Mouse (Mus musculus) heart, embryonic 11.5 days (tissue): ENCODE data around the gene Xxylt1. TPM values are rescaled to one million over a fixed set of nuclear protein-coding genes. Genes with fewer than 3 reads are reported as not detected.

Experiments
- ATAC-seq: fragments of 200-750 bp; cut with Nextera tagmentation; replicated peaks from 2 replicates; pipeline ENCODE4 v1.8.0; 2017; ENCODE audit warnings: moderate library complexity; ENCODE audit not compliant: insufficient number of reproducible peaks, low FRiP score, low TSS enrichment
- H3K27ac ChIP-seq: fragments of 300-500 bp; sonication (generic); 2 replicates; pipeline ENCODE4 v1.5.1; 2014; ENCODE audit warnings: mild to moderate bottlenecking, low read depth, low read length
- H3K27me3 ChIP-seq: fragments of 300-500 bp; sonication (generic); 2 replicates; pipeline ENCODE4 v1.6.1; 2014; ENCODE audit warnings: mild to moderate bottlenecking, low read length, mixed read lengths; ENCODE audit not compliant: control insufficient read depth, insufficient read depth
- H3K36me3 ChIP-seq: fragments of 300-500 bp; sonication (generic); 2 replicates; pipeline ENCODE4 v1.6.1; 2014; ENCODE audit warnings: mild to moderate bottlenecking, low read length, moderate library complexity, mixed read lengths; ENCODE audit not compliant: control insufficient read depth, insufficient read depth
- H3K4me1 ChIP-seq: fragments of 300-500 bp; sonication (generic); 2 replicates; pipeline ENCODE4 v1.6.1; 2014; ENCODE audit warnings: low read length; ENCODE audit not compliant: control insufficient read depth, insufficient read depth
- H3K4me2 ChIP-seq: fragments of 300-500 bp; sonication (generic); 2 replicates; pipeline ENCODE4 v1.6.1; 2014; ENCODE audit warnings: mild to moderate bottlenecking, moderate library complexity
- H3K4me3 ChIP-seq: fragments of 300-500 bp; sonication (generic); 2 replicates; pipeline ENCODE4 v1.5.1; 2014; ENCODE audit warnings: low read depth, low read length
- H3K9ac ChIP-seq: fragments of 300-500 bp; sonication (generic); 2 replicates; pipeline ENCODE4 v1.6.1; 2014; ENCODE audit warnings: mild to moderate bottlenecking, low read depth, low read length, moderate library complexity
- H3K9me3 ChIP-seq: fragments of 300-500 bp; sonication (generic); replicated peaks from 2 replicates; pipeline ENCODE4 v1.6.1; 2016; ENCODE audit warnings: low read length; ENCODE audit not compliant: control insufficient read depth
- WGBS: fragments of 180-500 bp; shearing (Covaris S2); extraction: QIAGEN DNeasy Blood & Tissue Kit; methylation state at CpG from one replicate; pipeline ENCODE4 v1.1.7; 2014; ENCODE audit not compliant: insufficient replicate concordance; 5-methylcytosine and 5-hydroxymethylcytosine counted together
- polyA plus RNA-seq: library from polyadenylated mRNA; unstranded; fragments of >200 nt; fragmentation: Nextera tagmentation; extraction: Ambion mirVana; gene quantifications from 2 replicates; pipeline ENCODE4 v1.2.1, GENCODE M21; 2014

The Xxylt1 gene
- polyA plus RNA-seq, 1 experiment from 2014 or later: 10.3 TPM

DNA sequence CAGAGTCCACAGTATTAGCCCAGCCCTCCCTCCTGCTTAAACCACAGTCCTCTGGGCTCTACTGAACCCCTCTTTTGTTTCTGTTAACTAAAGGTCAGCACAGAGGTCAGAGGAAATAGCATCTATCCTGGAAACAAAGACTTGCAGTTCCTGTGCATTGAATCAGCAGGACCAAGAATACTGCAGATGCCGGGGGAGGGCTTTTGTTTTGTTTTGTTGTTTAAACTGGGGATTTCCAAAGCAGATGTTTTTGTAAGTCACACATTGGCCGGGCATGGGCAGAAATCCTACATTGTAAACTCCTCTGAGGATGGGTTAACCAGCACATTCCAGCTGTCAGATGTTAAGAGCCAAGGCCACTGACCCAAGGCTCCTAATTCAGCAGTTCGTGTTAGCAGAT lies 141.3 kb downstream of the Xxylt1 start:
- 28% methylated on average over 3 of the region's 3 CpGs for WGBS
- Histone ChIP-seq H3K9me3 (no peaks in the 10 kb centered on the region), H3K4me2 (no peak overlapping the region), H3K4me3 (no peak overlapping the region), H3K27ac (no peak overlapping the region), H3K9ac (no peak overlapping the region), H3K36me3 (no peaks in the 10 kb centered on the region), H3K4me1 (no peaks in the 10 kb centered on the region), H3K27me3 (no peaks in the 10 kb centered on the region)
- no peak for ATAC-seq

- ATAC-seq: no peak
- H3K27me3 ChIP-seq: no peaks in the 10 kb centered on the region
- H3K4me3 ChIP-seq: no peak overlapping the region
- H3K4me1 ChIP-seq: no peaks in the 10 kb centered on the region
- no peak overlapping the region for H3K27ac ChIP-seq
- no peak overlapping the region for H3K9ac ChIP-seq
- WGBS: 85% methylated on average over 8 of the region's 8 CpGs
- no peaks in the 10 kb centered on the region for H3K36me3 ChIP-seq
- no peaks in the 10 kb centered on the region for H3K9me3 ChIP-seq
- H3K4me2 ChIP-seq: no peak overlapping the region
Observed at GRCm38 (mm10) chr16:30939210-30939609, 142.0 kb downstream of the Xxylt1 start.

GRCm38 (mm10) chr16:30938664-30939063 lies 142.6 kb downstream of the Xxylt1 start:
- H3K9ac ChIP-seq: no peak overlapping the region
- H3K4me2 ChIP-seq: no peak overlapping the region
- no peaks in the 10 kb centered on the region for H3K4me1 ChIP-seq
- H3K9me3 ChIP-seq: no peaks in the 10 kb centered on the region
- no peak overlapping the region for H3K4me3 ChIP-seq
- WGBS: 84% methylated on average over 3 of the region's 3 CpGs
- no peaks in the 10 kb centered on the region for H3K36me3 ChIP-seq
- no peak overlapping the region for H3K27ac ChIP-seq
- ATAC-seq: no peak
- no peaks in the 10 kb centered on the region for H3K27me3 ChIP-seq

DNA sequence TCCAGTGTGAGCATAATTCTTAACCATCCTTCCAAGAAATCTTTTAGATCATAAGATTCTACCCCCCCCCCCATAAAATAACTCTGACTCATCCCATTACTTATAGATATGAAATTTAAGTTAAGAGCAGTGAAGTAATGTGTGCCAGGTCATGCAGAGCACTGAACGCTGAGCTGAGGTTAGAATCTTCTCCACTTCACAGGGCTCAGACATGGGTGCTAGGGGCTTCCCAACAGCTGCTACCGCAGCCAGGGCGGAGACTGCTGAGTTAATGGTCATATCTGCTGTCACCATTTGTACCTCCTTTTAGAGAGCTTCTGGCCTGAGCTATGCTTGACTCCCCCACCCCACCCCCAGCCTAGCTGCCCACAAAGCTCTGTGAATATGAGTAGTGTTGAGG lies 143.6 kb downstream of the Xxylt1 start:
- Histone ChIP-seq H3K36me3 (no peaks in the 10 kb centered on the region), H3K4me3 (no peak overlapping the region), H3K9me3 (no peaks in the 10 kb centered on the region), H3K27ac (no peak overlapping the region), H3K9ac (no peak overlapping the region), H3K27me3 (no peaks in the 10 kb centered on the region), H3K4me2 (no peak overlapping the region), H3K4me1 (no peaks in the 10 kb centered on the region)
- ATAC-seq: no peak
- WGBS: 86% methylated on average over 3 of the region's 3 CpGs

DNA sequence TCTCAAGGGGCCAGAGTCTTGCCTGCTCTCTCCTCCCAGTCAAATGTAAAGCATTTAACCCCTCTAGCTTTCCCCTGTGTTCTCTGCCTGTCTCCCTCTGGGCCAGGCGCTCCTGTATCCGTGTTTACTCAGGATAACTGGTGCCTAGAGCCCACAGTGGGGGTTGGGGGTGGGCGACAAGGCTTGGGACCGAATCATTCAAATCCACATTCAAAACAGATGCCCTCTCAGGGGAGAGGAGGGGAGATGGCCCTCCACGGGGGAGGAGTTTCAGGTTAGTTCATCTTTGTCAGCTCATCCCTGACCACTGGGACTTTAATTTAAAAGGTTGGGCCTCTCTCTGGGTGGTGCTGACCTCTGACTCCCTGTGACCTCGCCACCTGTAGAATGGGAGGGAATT lies 144.8 kb downstream of the Xxylt1 start:
- ATAC-seq: no peak
- Histone ChIP-seq H3K4me2 (no peak overlapping the region), H3K4me1 (no peaks in the 10 kb centered on the region), H3K9ac (no peak overlapping the region), H3K27ac (no peak overlapping the region), H3K27me3 (no peaks in the 10 kb centered on the region), H3K9me3 (no peaks in the 10 kb centered on the region), H3K4me3 (no peak overlapping the region), H3K36me3 (no peaks in the 10 kb centered on the region)
- WGBS: 31% methylated on average over 6 of the region's 6 CpGs

DNA sequence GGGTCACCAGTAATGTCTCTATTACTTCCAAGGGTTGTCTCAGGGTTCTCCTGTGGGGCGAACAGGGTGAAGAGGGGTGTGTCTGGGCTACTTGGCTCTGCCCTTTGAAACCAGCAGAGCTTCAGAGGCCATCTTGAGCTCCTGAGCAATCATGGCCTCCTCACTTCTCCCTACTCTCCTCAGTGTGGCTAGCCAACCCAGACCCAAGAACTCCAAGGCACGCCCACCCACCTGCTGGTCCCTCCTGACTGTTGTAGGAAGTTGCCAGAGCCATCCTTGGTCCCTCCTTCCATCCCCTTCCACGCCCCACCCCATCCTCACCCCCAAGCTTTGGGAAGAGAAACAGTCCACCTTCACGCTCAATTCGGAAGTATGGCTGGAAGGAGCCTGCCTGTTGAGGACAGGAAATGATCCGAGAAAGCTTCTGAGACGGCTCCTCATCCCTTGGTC lies 145.2 kb downstream of the Xxylt1 start:
- 72% methylated on average over 7 of the region's 7 CpGs for WGBS
- Histone ChIP-seq H3K4me2 (no peak overlapping the region), H3K36me3 (no peaks in the 10 kb centered on the region), H3K9me3 (no peaks in the 10 kb centered on the region), H3K4me1 (no peaks in the 10 kb centered on the region), H3K27me3 (no peaks in the 10 kb centered on the region), H3K9ac (no peak overlapping the region), H3K4me3 (no peak overlapping the region), H3K27ac (no peak overlapping the region)
- no peak for ATAC-seq

- Histone ChIP-seq H3K27ac (no peak overlapping the region), H3K4me2 (no peak overlapping the region), H3K9me3 (no peaks in the 10 kb centered on the region), H3K4me1 (no peaks in the 10 kb centered on the region), H3K4me3 (no peak overlapping the region), H3K36me3 (no peaks in the 10 kb centered on the region), H3K9ac (no peak overlapping the region), H3K27me3 (no peaks in the 10 kb centered on the region)
- 58% methylated on average over 15 of the region's 15 CpGs for WGBS
- no peak for ATAC-seq
Observed at GRCm38 (mm10) chr16:30934967-30935690, 146.1 kb downstream of the Xxylt1 start.

- H3K9ac ChIP-seq: no peak overlapping the region
- H3K9me3 ChIP-seq: no peaks in the 10 kb centered on the region
- no peaks in the 10 kb centered on the region for H3K4me1 ChIP-seq
- H3K36me3 ChIP-seq: no peaks in the 10 kb centered on the region
- no peak overlapping the region for H3K4me3 ChIP-seq
- WGBS: 77% methylated on average over 11 of the region's 11 CpGs
- no peak for ATAC-seq
- H3K27me3 ChIP-seq: no peaks in the 10 kb centered on the region
- no peak overlapping the region for H3K27ac ChIP-seq
- H3K4me2 ChIP-seq: no peak overlapping the region
Observed at GRCm38 (mm10) chr16:30934205-30934780, 146.9 kb downstream of the Xxylt1 start.

GRCm38 (mm10) chr16:30933366-30933765 lies 147.9 kb downstream of the Xxylt1 start:
- no peak for ATAC-seq
- no peak overlapping the region for H3K9ac ChIP-seq
- WGBS: 61% methylated on average over 8 of the region's 8 CpGs

More at GRCm38 (mm10) chr16:30933366-30933765, 147.9 kb downstream of the Xxylt1 start:
- Histone ChIP-seq H3K27me3 (no peaks in the 10 kb centered on the region), H3K36me3 (no peaks in the 10 kb centered on the region), H3K9me3 (no peaks in the 10 kb centered on the region), H3K27ac (no peak overlapping the region), H3K4me1 (no peaks in the 10 kb centered on the region), H3K4me2 (no peak overlapping the region), H3K4me3 (no peak overlapping the region)
